Mouse (Mus musculus): Measurements from ENCODE around the gene Cerk. TPM values are rescaled to one million over a fixed set of nuclear protein-coding genes. Genes with fewer than 3 reads are reported as not detected.
A peak's percentile ranks its signal among the peaks of the same experiment; 100 is the strongest.
"Not testable (repeated sequence)": the region's sequence is repeated elsewhere in the genome, so short reads cannot be mapped to it uniquely, and the experiment has no call there.

Gene Cerk
- polyA plus RNA-seq, 2 experiments from 2014 or later = 5.1 to 6.1 TPM

DNA sequence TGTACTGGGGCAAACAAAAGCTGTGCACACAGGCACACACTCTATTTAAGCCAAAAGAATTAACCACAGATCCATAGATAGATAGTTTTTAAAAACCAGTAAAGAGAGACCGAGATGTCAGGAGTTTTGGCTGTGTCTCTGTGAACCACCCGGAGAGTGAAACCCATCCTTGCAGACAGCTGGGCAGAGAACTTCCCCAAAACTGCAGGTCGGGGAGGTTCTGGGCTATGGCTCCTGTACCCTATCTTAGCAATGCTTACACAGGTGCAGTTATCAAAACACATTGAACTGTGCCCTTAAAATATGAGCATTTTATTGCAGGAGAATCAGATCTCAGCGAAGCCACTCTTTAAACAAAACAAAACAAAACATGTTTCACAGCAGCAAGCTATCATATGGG is 5.5 kb downstream of the Cerk start:
- ATAC-seq = no peak

DNA sequence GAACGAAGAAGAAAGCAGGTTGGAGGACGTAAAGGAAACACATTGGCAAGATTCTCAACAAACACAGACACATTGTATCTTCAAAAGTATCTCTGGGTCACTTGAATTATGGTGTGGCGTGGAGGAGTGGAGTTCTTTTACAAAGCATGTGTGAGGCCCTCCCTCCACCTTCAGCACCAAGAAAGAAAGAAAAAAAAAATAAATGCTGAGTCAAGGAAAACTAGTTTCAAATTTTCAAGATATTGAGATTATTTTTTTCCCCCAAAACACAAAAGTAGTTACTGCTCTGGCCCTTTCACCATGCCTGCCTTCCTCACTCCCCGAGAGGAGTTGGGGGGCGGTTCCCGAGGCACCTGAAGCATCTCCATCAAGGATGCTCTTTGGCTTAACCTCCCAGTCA is 7.3 kb downstream of the Cerk start:
- no peak for ATAC-seq

DNA sequence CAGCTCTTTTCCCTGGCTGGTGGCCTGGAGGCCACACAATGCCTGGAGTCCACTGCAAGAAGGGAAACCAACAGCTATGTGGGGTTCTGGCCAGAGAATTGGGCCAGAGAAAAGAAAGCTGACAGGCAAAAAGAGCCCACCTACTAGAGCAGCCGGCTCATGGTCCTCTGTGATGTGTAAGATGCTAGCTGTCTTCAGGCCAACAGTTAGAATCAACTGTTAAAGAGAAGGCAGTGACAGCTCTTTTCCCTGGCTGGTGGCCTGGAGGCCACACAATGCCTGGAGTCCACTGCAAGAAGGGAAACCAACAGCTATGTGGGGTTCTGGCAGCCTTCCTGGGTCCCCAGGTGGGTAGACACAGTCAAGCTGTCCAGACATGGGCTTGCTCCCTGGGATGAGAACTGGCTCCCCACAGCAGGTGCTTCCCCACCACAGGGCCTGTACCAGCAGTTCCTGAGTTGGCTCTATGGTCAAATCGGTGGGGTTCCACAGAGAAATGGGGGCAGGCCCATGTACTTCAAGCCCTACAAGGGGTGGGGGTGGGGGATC is 8.2 kb downstream of the Cerk start:
- ATAC-seq = not testable (repeated sequence)

DNA sequence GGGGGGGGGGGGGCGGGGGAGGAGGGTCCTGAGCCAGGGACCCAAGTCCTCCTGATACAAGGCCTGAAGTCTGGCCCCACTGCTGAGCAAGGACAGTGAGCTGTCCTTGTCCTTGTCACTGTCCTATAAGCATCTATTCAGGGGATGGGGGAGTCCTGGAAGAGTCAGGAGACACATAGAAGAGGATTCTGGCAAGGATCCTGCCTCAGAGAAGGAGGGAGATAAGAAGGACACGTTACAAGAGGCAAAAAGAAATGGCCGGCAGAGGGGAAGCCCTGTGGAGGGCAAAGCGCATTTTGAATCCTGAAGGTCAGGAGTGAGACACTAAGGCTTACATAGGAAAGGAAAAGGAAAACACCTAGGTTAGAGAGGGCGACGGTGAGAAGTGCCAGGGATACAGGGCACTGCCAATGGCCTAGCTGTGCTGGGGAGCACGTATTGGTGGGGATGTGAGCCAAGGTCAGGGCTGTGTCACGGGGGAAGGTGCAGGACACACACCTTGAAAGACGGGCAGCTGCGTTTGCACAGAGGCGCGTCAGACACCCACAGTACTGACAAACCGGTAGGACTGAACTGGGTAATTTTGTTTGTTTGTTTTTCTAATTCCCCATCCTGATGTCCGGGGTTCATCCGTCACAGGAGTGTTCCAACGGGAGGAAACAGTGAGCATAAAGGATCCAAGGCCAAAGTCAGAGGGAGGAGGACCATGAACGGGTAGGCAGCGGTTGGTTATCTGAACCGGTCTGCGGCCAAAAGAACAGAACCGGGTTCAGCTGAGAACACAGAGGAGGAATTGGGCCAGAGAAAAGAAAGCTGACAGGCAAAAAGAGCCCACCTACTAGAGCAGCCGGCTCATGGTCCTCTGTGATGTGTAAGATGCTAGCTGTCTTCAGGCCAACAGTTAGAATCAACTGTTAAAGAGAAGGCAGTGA is 8.9 kb downstream of the Cerk start:
- no peak for ATAC-seq

DNA sequence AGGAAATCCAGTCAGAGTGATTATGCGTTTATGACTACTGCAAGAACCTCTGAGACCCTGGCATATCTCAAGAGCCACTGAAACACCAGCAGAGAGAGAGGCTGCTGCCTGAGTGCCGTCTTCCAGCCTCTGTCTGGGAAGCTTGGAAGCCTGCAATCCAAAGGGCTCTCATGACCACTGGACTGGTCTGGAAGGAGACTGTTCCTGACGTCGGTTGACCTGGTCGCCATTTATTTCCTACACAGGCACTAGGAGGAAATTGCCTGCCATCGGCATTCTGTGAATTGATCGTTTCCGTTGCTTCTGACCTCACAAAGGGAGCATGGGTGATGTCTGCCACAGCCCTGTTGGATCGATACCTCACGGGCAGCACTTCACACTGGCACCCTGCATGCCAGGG is 9.8 kb downstream of the Cerk start:
- ATAC-seq = no peak

DNA sequence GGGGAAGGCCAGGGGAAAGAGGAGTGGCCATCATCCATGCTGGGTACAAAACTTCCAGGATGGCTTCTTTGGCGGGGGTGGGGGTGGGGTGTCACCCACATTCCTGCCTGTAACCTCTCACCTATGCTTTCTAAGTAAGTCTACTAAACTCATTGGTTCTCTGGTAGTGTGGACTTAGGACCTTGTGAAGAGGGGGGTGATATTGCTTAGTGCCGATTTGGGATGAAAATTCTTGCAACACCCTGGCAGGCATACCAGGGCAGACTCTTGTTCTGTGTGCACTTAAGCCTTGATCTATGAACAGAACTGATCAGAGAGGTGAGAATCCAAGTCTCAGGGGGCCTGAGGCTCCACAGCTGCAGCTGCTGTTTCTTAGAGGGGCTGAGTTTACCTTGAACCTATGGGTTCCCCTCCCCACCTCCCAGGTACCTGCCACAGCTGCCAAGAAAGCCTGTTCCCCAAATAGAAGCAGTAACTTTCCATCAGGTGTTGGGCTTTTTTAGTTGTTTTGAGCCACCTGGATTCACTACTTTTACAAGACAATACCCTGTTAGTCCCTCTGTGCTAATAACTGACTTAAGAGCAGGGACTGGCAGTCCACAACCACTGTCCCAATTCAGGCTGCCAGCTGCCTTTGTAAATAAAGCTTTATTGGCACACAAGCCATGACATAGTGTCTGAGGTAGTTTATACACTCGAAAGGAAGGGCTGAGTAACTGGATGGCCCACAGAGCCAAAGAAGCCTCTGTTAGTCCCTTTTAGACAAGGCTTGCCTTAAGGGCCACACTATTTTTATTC is 10.5 kb downstream of the Cerk start:
- no peak for ATAC-seq

DNA sequence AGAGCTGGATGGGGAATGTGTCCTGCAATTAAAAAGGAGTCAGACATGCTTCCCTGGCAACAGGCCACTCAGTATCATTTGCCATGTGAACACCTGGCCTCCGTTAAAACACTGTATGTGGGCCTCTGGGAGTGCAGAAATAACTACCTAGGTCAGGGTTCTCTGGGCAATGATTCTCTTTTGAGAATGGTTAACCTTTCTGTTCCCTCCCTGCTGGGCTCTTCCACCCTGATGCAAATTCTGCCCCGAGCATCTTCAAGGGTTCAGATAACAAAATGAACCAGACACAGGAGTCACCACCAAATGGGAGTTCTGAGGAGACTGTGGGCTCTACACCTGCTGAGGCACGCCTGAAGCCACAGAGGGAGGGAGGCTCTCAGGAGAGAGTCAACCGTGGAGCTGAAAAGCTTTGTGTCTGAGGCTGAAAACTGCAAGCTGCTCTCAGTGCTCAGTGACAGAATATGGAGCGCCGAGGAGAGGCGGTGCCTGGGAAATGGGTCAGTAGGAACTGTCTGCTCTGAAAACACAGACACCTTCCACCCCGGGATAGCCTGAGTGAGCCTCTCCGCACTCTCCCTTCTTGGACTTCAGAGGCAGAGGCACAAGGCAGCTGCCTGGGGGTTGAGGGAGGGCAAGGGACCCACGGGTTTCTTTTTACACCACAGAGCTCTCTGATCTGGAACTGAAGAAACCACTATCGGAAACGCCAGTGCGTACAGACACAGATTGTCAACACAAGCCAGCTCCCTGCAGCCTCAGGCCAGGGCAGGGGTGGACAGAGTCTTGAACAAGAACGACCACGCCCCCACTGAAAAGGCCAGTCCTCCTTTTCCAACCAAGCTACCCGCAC is 12.6 kb downstream of the Cerk start:
- peak; percentile 64 for ATAC-seq

DNA sequence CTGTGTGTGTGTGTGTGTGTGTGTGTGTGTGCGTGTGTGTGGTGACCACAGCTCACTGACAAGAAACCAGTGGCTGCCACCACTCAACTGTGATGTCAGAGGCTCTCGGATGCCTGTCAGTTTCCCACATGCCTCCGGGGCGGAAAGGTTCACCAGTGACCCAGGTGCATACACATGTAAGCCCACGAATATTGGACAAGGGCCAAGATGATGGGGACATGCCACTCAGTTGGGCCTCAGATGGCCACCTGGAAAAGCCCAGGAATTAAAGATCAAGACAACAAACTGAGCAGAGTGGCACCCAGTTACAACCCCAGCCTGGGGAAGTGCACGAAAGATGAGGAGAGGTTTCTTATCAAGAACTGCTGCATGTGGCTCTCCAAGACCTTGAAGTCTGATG is 13.4 kb downstream of the Cerk start:
- ATAC-seq = no peak

DNA sequence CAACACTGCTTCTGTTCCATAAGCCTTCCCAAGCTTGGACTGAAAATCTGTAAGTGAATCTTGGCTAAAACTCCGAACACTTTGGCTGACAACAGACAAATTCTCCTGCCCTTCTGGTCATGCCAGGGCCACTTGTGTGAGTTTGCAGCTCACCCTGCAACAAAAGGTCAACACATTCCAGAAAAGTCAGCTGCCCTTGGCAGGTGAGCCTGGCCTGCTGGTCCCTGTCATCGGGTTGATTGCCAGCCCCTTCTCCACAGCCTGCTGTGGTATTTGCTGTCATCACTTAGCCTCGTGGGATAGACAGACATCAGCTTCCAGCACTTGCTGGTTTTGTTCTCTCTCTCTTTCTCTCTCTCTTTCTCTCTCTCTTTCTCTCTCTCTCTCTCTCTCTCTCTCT is 13.8 kb downstream of the Cerk start:
- no peak for ATAC-seq

DNA sequence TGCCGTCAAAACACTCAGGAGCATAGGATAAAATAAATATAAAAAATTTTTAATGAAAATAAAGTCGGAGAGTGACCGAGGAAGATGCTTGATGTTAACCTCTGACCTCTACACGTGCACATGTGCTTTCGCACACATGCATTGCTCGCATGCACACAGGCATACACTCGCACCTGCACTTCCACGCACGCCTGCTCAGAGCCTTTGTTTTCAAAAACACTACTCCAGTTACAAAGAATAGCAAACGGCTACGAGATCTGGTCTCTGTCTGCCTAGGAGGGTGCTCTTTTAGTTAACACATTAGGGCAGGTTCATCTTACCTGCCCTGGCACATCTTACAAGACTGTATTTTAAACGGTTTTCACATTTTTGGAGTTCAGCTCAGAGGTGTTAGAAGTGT is 14.6 kb downstream of the Cerk start:
- no peak for ATAC-seq

DNA sequence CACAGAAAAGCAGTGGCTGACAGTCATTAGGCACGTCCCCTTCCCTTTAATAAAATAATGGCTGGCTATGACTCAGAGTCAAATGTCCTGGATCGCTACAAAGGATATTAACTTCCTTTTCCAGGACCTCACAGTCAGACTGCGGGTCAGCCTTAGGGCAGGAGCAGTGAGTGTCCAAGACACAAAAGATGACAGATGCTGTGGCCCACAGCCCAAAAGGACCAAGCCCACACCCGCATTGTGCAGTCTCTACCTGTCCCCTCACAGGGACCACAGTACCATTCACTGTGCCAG is 16.2 kb downstream of the Cerk start:
- no peak for ATAC-seq

DNA sequence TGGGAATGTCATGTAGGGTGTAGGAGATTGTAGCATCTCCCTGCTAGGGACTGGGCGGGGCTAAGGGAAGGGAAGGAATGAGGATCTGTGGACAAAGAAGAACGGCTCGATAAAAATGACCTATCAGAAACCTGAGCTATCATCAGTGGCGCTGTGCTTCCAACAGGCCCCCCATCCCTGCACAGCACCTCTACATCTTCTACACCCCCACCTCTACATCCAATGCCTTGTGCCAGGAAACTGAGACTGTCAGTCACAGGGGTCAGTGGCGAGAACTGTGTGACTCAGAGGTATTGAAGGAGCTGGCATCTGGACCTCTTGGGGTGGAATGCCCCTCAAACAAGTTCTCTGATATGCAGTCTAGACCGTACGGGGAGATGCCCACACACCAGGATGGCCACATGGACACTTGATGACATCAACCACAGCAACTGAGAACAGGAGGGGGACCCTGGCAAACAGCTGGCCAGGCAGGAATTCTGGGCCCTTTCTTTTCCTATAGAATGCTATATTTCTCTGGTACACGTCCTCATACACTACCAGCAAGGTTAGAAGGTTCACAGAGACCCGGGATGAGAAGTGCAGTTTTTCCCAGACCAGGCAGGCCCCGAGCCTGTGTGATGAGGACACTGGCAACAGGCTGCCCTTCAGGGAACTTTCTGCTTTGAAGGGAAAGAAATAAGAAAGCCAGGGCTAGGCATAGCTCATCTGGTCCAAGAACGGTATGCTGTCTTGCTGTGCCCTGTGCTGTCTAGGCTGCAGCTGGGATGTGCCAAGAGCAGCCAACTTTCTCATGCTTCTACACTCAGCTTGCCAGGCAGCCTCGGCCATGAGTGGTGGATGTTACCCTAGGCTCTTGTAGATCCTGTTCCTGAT is 16.8 kb downstream of the Cerk start:
- ATAC-seq = no peak

DNA sequence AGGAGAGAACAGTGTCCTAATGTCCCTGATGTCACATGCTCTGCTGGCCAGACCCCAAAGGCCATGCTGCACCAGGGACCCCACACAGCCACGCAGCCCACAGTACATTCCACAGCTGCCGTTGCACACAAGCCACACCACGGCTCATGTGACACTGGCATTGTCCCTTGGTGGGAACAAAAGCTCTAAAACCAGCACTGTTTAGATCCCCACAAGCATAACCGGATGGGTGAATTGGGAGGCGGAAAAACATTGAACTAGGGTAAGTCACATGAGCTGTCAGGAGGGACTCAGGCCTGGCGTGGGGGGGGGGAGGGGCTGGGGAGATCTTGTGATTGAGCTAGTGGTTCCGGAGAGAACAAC is 17.5 kb downstream of the Cerk start:
- ATAC-seq = peak; percentile 43

DNA sequence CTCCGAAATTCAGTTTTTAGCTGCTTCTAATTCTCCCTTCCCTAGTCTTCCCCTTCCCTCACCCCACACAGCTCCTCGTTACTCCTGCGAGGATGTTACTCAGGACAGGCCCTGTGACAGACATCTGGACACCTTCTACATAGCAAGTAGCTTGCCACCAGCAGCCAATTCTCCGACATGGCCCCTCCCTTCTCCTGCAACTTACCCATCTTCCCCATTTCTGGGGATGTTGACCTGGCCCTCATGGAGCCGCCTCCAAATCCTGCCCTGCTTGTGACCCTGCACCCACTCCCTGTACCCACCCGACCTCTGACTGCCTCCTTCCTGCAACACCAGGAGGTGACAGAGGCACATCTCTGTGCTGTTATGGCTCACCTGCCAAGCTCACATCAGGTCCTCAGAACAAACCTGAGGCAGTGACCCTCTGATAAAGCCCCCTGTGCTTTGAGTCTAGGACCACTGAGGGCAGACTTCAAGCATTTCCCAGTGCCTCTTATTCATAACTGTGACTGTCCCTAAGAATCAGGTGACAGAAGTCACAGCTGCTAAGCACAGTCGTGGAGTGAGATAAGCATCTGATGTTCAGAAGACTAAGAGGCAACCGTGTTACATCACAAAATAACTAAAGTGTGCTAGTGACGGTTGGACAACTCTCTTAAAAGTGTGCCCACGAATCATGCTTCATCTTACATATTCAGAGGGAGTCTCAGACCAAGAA is 18.0 kb downstream of the Cerk start:
- peak; percentile 80 for ATAC-seq

DNA sequence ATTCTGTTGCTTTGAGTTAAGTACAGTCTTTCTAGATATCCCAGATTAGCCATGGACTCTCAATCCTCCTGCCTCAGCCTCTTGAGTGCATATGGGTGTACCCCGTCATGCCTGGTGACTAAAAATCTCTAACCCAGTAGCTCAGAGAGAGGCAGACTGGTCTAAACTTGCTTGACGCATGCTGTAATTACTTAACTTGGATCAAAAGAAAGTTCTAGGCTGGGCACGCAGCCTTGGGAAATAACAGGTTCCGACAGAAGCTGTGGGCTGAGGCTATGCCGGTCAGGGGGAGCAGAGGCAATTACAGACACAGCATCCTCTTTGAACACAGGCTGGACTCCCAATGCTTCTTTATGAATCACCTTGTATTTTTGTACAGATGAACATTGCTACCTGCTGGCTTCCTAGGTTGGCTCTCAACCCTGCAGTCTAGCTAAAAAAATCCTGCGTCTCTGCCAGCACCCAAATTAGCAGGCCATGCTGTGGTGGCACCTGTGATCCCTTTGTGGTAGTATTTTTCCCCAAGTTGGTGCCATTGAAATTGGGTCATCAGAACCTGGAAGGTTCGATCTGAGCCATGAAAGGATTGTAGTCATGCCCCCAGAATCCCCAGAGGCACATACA is 18.8 kb downstream of the Cerk start:
- no peak for ATAC-seq

DNA sequence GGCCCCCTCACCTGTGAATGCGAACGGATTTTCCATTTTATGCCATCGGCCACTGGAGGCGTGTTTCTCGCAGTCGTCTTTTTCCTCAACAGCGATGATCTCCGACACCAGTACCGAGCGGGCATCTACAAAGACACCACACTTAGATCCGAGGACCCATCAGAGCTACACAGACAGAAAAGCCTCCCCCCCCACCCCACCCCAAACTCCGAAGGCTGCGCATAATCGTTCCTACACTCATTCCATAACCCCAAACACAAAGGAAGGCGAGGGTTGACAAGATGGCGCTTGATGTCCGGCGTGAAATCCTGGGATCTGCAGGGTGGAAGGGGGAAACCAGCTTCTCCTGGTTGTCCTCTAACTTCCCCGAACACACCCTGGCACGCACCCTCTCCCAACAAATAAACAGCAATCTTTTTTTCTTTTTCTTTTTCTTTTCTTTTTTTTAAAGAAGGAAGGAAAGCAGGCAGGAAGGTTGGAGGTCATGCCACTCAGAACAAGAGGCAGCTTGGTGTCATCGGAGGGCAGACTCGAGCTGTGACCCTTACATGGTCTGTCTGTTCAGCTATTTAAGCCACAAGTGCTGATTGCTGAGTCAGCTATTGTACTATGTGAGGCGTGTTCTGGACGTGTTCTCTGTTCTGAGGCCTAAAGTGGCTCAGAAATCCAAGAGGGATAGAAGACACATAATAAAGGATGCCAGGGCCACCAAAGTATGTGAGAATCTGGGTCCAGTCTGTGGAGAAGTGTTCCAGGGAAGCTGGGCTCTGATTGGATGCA is 19.9 kb downstream of the Cerk start:
- no peak for ATAC-seq

DNA sequence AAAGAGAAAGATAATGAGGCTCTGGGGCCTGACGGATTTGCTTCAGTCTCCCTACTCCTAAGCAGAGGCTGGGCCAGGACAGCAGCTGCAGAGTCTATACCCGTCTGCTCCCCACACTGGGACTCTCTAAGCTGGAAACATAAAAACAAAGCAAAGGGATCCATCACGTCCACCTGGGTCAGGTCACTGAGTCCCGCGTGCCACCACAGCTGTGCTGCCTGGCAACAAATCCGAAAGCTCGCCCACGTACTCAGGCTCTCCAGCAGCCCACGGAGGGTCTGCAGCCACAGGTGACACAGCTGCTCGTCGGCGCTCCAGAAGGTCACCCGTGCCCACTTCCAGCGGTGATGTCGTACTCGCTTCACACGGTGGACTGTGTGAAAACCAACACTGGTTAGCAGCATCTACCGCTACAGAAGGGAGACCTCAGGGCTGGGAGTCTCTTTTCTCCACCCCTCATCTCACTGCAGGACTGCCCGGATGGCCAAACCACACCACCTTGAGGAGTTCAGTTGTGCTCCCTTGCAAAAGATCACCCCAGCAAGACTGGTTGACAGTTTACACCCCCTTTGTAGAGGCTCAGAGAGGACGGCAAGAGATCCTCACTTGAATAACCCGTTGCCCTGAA is 21.1 kb downstream of the Cerk start:
- no peak for ATAC-seq

DNA sequence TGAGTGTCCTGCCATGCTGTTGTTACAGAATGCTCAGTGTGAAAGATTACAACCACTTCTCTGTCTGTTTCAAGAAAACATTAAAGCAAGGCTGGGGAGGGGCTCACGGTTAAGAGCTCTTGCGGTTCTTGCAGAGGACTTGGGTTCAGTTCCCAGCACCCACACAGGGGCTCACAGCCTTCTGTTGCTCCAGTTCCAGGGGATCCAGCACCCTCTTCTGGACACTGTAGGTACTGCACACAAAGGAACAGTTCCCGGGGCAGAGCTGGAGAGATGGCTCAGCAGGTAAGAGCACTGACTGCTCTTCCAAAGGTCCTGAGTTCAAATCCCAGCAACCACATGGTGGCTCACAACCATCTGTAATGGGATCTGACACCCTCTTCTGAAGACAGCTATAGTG is 24.1 kb downstream of the Cerk start:
- not testable (repeated sequence) for ATAC-seq

DNA sequence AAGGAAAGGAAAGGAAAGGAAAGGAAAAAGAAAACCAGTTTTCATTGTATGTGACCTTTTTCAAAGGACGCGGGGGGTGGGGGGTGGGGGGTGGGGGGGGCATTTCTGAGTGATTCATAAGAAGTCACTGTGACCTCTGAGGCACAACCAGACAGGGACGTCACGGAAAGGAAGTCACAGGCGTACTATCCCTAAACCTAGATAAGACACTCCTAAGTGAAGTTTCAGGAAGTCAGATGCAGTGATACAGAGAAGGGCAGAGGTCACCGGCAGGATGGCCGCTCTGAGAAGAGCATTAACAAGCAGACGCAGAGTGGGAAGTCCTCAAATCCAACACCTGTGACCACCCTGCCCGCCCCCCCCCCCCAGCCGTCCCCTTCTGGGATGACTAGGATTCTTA is 25.0 kb downstream of the Cerk start:
- peak; percentile 56 for ATAC-seq

Measured in CD4-positive, CD25-positive, alpha-beta regulatory T cell, adult 4 months (primary cell).